Mouse (Mus musculus): Measurements from ENCODE around the gene Pam.
A peak's percentile ranks its signal among the peaks of the same experiment; 100 is the strongest.

GRCm38 (mm10) chr1:97753216-97753615 is 342.2 kb downstream of the Pam start:
- peak in 1 of 2 experiments; percentile 12; a peak in 1 of 4 replicates for TF ChIP-seq EP300 (IDR thresholded peaks at IDR 0.05; ENCODE audit: low read depth in 1 of 2, low read length in 2 of 2)
- TF ChIP-seq ZMIZ1 (IDR thresholded peaks at IDR 0.05; ENCODE audit: low read depth, low read length), result no peak
- no peak for TF ChIP-seq ZC3H11A (IDR thresholded peaks at IDR 0.05; ENCODE audit: low read depth, low read length)
- no peak for TF ChIP-seq E2F4 (IDR thresholded peaks at IDR 0.05; ENCODE audit: borderline replicate concordance, low read depth, low read length)
- TF ChIP-seq MAFK (IDR thresholded peaks at IDR 0.05; ENCODE audit: borderline replicate concordance, low read depth, low read length), result no peak
- no peak for TF ChIP-seq CTCF (IDR thresholded peaks at IDR 0.05 in 2 of 3, conservative IDR thresholded peaks at IDR 0.05 in 1 of 3; ENCODE audit: control insufficient read depth in 1 of 3, insufficient read depth in 1 of 3, low read depth in 2 of 3, low read length in 3 of 3, poor library complexity in 1 of 3, severe bottlenecking in 1 of 3)
- no peak for TF ChIP-seq TBP (IDR thresholded peaks at IDR 0.05; ENCODE audit: low read depth, low read length)
- TF ChIP-seq NELFE (IDR thresholded peaks at IDR 0.05; ENCODE audit: low read depth, low read length), result no peak
